ENCODE assay signal across 9 mouse cellular contexts in the genomic region with DNA sequence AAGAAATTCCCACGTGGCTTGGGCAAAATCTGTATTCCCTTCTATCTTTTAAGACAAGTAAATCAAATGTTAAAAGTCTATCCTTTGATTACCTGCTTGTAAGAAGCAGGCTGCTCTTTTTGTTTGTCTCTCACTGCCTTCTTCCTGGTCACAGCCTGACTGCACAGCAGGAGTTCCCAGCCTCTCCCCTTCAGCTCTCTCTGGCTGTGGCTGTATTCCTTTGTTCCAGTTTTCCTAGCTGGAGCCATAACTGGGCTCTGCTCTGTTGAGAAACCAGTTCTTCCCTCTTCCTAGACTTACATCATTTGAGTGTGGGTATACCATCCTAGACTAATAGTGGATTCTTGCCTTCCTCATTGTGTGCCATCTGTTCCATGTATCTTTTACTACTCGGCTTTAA. TPM values are rescaled to one million over a fixed set of nuclear protein-coding genes. Genes with fewer than 3 reads are reported as not detected.
A peak's percentile ranks its signal among the peaks of the same experiment; 100 is the strongest.
DNase-seq lines count a peak whose midpoint lies in the region; ATAC-seq and TF ChIP-seq lines count a peak whose summit lies in the region.
"Had no signal": no experiment of that assay in that cellular context is flagged by ENCODE, and none has a peak within 500 bp of the region (broad histone marks: within the 10 kb centered on the region; RNA-seq: fewer than 3 reads in every experiment).

No protein-coding gene starts in this region.

- H3K36me3 ChIP-seq in hindbrain, embryonic 12.5 days = peaks cover 16% of the 10 kb centered on the region
- H3K36me3 ChIP-seq in midbrain, embryonic 16.5 days (ENCODE audit: control insufficient read depth, insufficient read depth, low read length) = no peaks in the 10 kb centered on the region

- H3K4me2 ChIP-seq in hindbrain, embryonic 12.5 days (replicated peaks) = no peak overlapping the region
- no peak overlapping the region for H3K4me2 ChIP-seq in midbrain, embryonic 16.5 days (ENCODE audit: low read length)

- H3K9ac ChIP-seq in hindbrain, embryonic 12.5 days = no peak overlapping the region; the same call in 1 of the 2 replicates
- no peak overlapping the region for H3K9ac ChIP-seq in midbrain, embryonic 16.5 days (ENCODE audit: low read depth, low read length)

- TF ChIP-seq POLR2A in cerebellum, adult 2 months (IDR thresholded peaks at IDR 0.05; ENCODE audit: borderline replicate concordance, insufficient read depth, low read length) = no peak

- no peak for ATAC-seq in hindbrain, embryonic 12.5 days (ENCODE audit: low FRiP score)
- ATAC-seq in midbrain, embryonic 16.5 days = 0 out of 2 replicates have a peak, but pooled peaks have one; percentile 15

- DNase-seq in left cerebral cortex, postnatal 4 days = peak; percentile 23
- no peak for DNase-seq in left cerebral cortex, postnatal 10 days (ENCODE audit: extremely low spot score in 1 of 2, low spot score in 2 of 2)
- DNase-seq in cerebellum, adult 2 months = peak; percentile 65 to 73
- DNase-seq in spleen, postnatal 14 days (ENCODE audit: low spot score in 2 of 2) = no peak
- no peak for DNase-seq in lung, postnatal 14 days
- DNase-seq in adrenal gland, adult (ENCODE audit: inconsistent age in 2 of 2, low spot score in 1 of 2) = no peak

- H3K4me3 ChIP-seq in cerebellum, adult 2 months (replicated peaks; ENCODE audit: insufficient read depth, low read depth, low read length) = no peak overlapping the region
- H3K4me3 ChIP-seq in hindbrain, embryonic 12.5 days = no peak overlapping the region
- H3K4me3 ChIP-seq in midbrain, embryonic 16.5 days (ENCODE audit: low read depth, low read length) = no peak overlapping the region
- H3K4me3 ChIP-seq: myocyte had no signal

- H3K27me3 ChIP-seq in cerebellum, adult 2 months (ENCODE audit: control insufficient read depth, insufficient read depth, low read length) = no peaks in the 10 kb centered on the region
- H3K27me3 ChIP-seq in hindbrain, embryonic 12.5 days = no peaks in the 10 kb centered on the region
- H3K27me3 ChIP-seq in midbrain, embryonic 16.5 days (ENCODE audit: control insufficient read depth, insufficient read depth, low read depth, low read length) = no peaks in the 10 kb centered on the region

- H3K4me1 ChIP-seq in cerebellum, adult 2 months (ENCODE audit: control insufficient read depth, insufficient read depth, low read length) = peaks cover 6% of the 10 kb centered on the region; the same call in 1 of the 2 replicates
- peaks cover 2% of the 10 kb centered on the region; the same call in 1 of the 2 replicates for H3K4me1 ChIP-seq in hindbrain, embryonic 12.5 days
- peaks cover 7% of the 10 kb centered on the region; the same call in 1 of the 2 replicates for H3K4me1 ChIP-seq in midbrain, embryonic 16.5 days (ENCODE audit: control insufficient read depth, insufficient read depth, low read length)

- no peaks in the 10 kb centered on the region for H3K9me3 ChIP-seq in hindbrain, embryonic 12.5 days (replicated peaks)
- no peaks in the 10 kb centered on the region for H3K9me3 ChIP-seq in midbrain, embryonic 16.5 days (replicated peaks; ENCODE audit: control insufficient read depth, low read length, poor library complexity, severe bottlenecking)

- TF ChIP-seq CTCF in cerebellum, adult 2 months (IDR thresholded peaks at IDR 0.05; ENCODE audit: borderline replicate concordance, insufficient read depth, low read depth, low read length) = no peak

- intact Hi-C loops in left cerebral cortex, postnatal 4 days (cut with DNase I) = loop anchor here (5.0 kb wide), 1 partner anchor 113 kb away; no protein-coding TSS in a partner anchor
- intact Hi-C loops in left cerebral cortex, postnatal 10 days (cut with DNase I) = loop anchor here (5.0 kb wide), 1 partner anchor 33 kb away; no protein-coding TSS in a partner anchor

- H3K27ac ChIP-seq in cerebellum, adult 2 months (ENCODE audit: insufficient read depth, low read length) = no peak overlapping the region; the same call in 1 of the 2 replicates
- H3K27ac ChIP-seq in hindbrain, embryonic 12.5 days = peak overlapping the region; percentile 64
- no peak overlapping the region for H3K27ac ChIP-seq in midbrain, embryonic 16.5 days (ENCODE audit: low read length)

- WGBS in cerebellum, adult 2 months = 7% methylated on average over 2 of the region's 2 CpGs
- 36% methylated on average over 2 of the region's 2 CpGs for WGBS in hindbrain, embryonic 12.5 days
- WGBS in midbrain, embryonic 16.5 days = 17% methylated on average over 2 of the region's 2 CpGs

RNA-seq across cellular contexts. Expression of a gene that starts 29.4 kb away (rescaled TPM):
- total RNA-seq in left cerebral cortex, postnatal 4 days (2021) = 100 to 1,000 TPM; 101 to 103 TPM
- 10 to 100 TPM; 91.3 to 93.6 TPM for total RNA-seq in left cerebral cortex, postnatal 10 days (2021)
- polyA plus RNA-seq in cerebellum, adult 2 months (2012; rRNA removed) = 109 and 135 TPM in 2 replicates
- polyA plus RNA-seq in hindbrain, embryonic 12.5 days (2016; fragmentation: Nextera tagmentation; extraction: Ambion mirVana) = 101 and 113 TPM in 2 replicates
- polyA plus RNA-seq in midbrain, embryonic 16.5 days (2015; fragmentation: Nextera tagmentation; extraction: Ambion mirVana) = 51.1 and 57.5 TPM in 2 replicates

RNA-seq across cellular contexts. Expression of a gene that starts 40.7 kb away (rescaled TPM):
- total RNA-seq in left cerebral cortex, postnatal 4 days (2021) = 10 to 100 TPM; 83.6 to 85.6 TPM
- total RNA-seq in left cerebral cortex, postnatal 10 days (2021) = 10 to 100 TPM; 83.6 to 88.4 TPM
- polyA plus RNA-seq in cerebellum, adult 2 months (2012; rRNA removed) = 61.2 and 63.6 TPM in 2 replicates
- polyA plus RNA-seq in hindbrain, embryonic 12.5 days (2016; fragmentation: Nextera tagmentation; extraction: Ambion mirVana) = 29.0 and 33.6 TPM in 2 replicates
- polyA plus RNA-seq in midbrain, embryonic 16.5 days (2015; fragmentation: Nextera tagmentation; extraction: Ambion mirVana) = 40.9 and 43.6 TPM in 2 replicates

Comparison
In these comparisons a context has a peak if more than half of its experiments do, and no peak if none do; other contexts are left out.
1. DNase-seq: peak in left cerebral cortex, postnatal 4 days (single experiment) and cerebellum, adult 2 months (2 of 2); none in left cerebral cortex, postnatal 10 days (0 of 2), spleen, postnatal 14 days (0 of 2), lung, postnatal 14 days (single experiment) and adrenal gland, adult (0 of 2).